Mouse (Mus musculus): ENCODE results near the gene Nphp1.

- TF ChIP-seq CTCF (IDR thresholded peaks at IDR 0.05) (no peak), EP300 (IDR thresholded peaks at IDR 0.05) (no peak)
Observed at GRCm38 (mm10) chr2:127708792-127709191, 79.9 kb downstream of the Nphp1 start.
